Mouse (Mus musculus) E14TG2a.4 (cell line): Measurements from ENCODE around the gene Pomgnt1.

Experiments
- H3K27me3 ChIP-seq: 2 replicates; pipeline ENCODE4 v1.6.1; 2014; ENCODE audit warnings: low read length, control low read depth; ENCODE audit not compliant: insufficient read depth
- H3K36me3 ChIP-seq: 2 replicates; pipeline ENCODE4 v1.6.1; 2014; ENCODE audit warnings: low read length, control low read depth; ENCODE audit not compliant: insufficient read depth
- H3K4me1 ChIP-seq: replicated peaks from 2 replicates; pipeline ENCODE4 v1.6.1; 2014; ENCODE audit warnings: low read depth, low read length, control low read depth
- H3K4me3 ChIP-seq: replicated peaks from 2 replicates; pipeline ENCODE4 v1.5.1; 2014; ENCODE audit warnings: mild to moderate bottlenecking, low read length
- H3K9me3 ChIP-seq: 2 replicates; pipeline ENCODE4 v1.6.1; 2014; ENCODE audit warnings: low read length, control low read depth
- CTCF ChIP-seq: conservative IDR thresholded peaks from 2 replicates; pipeline ENCODE4 v1.5.1; 2014; ENCODE audit warnings: low read length
- NANOG ChIP-seq: IDR thresholded peaks from 2 replicates; pipeline ENCODE4 v1.6.1; 2014; ENCODE audit warnings: borderline replicate concordance, low read length, mixed read lengths
- POU5F1 ChIP-seq: IDR thresholded peaks from 2 replicates; pipeline ENCODE4 v1.6.1; 2014; ENCODE audit warnings: low read length, borderline replicate concordance

Gene Pomgnt1

DNA sequence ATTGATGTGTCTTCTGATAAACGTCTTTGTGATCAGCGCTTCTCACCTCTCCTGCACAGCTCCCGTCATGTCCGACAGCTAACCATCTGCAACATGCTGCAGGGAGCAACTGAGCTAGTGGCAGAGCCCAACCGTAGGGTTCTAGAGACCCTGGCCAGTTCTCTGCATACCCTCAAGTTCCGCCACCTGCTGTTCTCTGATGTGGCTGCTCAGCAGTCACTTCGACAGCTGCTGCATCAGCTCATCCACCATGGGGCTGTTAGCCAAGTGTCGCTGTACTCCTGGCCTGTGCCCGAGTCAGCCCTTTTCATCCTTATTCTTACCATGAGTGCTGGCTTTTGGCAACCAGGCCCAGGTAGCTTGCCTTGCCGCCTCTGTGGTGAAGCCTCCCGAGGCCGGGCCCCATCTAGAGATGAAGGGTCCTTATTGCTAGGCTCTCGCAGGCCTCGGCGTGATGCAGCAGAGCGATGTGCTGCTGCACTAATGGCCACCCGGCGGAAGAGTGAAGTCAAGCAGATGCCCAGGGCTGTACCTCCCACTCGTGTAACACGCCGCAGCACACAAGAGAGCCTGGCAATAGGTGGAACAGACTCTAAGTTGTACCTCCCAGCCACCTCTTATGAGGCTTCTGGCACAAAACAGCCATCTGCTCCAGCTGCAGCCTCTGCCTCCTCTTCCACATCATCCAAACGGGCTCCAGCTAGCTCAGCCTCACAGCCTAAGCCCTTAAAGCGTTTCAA, 35.0 kb upstream of the Pomgnt1 start:
- Histone ChIP-seq H3K36me3 (peaks cover 64% of the 10 kb centered on the region), H3K27me3 (no peaks in the 10 kb centered on the region), H3K9me3 (no peaks in the 10 kb centered on the region), H3K4me1 (peaks cover 20% of the 10 kb centered on the region), H3K4me3 (peak overlapping the region; percentile 51)
- TF ChIP-seq CTCF, result no peak
- TF ChIP-seq NANOG, result no peak
- TF ChIP-seq POU5F1, result no peak

DNA sequence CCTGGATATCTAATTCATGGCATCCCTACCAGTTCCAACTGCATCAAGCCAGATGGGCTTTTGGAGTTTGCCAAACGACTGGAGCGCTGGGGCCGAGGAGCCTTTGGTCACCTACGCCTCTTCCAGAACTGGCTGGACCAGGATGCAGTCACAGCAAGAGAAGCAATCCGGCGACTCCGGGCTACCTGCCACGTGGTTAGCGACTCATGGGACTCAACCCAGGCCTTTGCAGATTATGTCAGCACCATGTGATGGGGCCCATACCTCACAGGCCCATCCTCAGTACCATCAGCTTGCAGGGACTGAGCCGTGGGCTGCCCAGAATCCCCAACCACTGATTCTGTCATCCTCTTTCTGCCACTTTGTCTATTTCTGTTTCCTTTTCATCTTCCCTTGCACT, 27.3 kb upstream of the Pomgnt1 start:
- Histone ChIP-seq H3K36me3 (peaks cover 99% of the 10 kb centered on the region), H3K9me3 (no peaks in the 10 kb centered on the region), H3K4me3 (no peak overlapping the region), H3K4me1 (no peaks in the 10 kb centered on the region), H3K27me3 (no peaks in the 10 kb centered on the region)
- TF ChIP-seq POU5F1 (no peak), CTCF (no peak), NANOG (no peak)

- no peaks in the 10 kb centered on the region for H3K9me3 ChIP-seq
- TF ChIP-seq CTCF, result no peak
- no peak overlapping the region for H3K4me3 ChIP-seq
- H3K4me1 ChIP-seq, result no peaks in the 10 kb centered on the region
- H3K36me3 ChIP-seq, result peaks cover 99% of the 10 kb centered on the region
- no peaks in the 10 kb centered on the region for H3K27me3 ChIP-seq
Observed at GRCm38 (mm10) chr4:116097211-116097610, 26.4 kb upstream of the Pomgnt1 start.

GRCm38 (mm10) chr4:116100959-116101358, 22.7 kb upstream of the Pomgnt1 start:
- Histone ChIP-seq H3K36me3 (peaks cover 100% of the 10 kb centered on the region), H3K4me3 (no peak overlapping the region), H3K27me3 (no peaks in the 10 kb centered on the region), H3K4me1 (no peaks in the 10 kb centered on the region), H3K9me3 (no peaks in the 10 kb centered on the region)
- TF ChIP-seq CTCF (no peak), NANOG (no peak), POU5F1 (no peak)

DNA sequence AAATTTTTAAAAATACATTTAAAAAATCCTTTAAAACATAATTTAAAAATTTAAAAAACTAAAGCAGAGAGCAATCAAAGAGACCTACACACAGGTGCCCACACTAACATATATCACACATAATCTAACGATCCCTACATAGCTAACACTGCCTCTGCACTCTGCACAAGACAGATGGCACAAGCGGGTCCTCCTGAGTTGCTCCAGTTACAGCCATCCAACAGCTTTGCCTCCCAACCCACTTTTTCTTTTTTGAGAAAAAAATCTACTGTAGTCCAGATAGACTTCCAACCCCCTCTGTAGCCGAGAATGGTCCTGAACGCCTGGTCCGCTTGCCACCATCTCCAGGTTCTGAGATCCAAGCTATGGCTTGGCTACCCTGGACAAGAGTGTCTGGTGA, 18.4 kb upstream of the Pomgnt1 start:
- Histone ChIP-seq H3K9me3 (no peaks in the 10 kb centered on the region), H3K27me3 (no peaks in the 10 kb centered on the region), H3K4me3 (no peak overlapping the region), H3K36me3 (peaks cover 94% of the 10 kb centered on the region), H3K4me1 (no peaks in the 10 kb centered on the region)
- TF ChIP-seq POU5F1 (no peak), CTCF (no peak), NANOG (no peak)

- Histone ChIP-seq H3K27me3 (no peaks in the 10 kb centered on the region), H3K9me3 (no peaks in the 10 kb centered on the region), H3K4me1 (peaks cover 4% of the 10 kb centered on the region; the same call in 1 of the 2 replicates), H3K36me3 (peaks cover 91% of the 10 kb centered on the region), H3K4me3 (no peak overlapping the region)
- TF ChIP-seq POU5F1 (no peak), NANOG (no peak), CTCF (no peak)
Observed at GRCm38 (mm10) chr4:116110695-116111094, 12.9 kb upstream of the Pomgnt1 start.

GRCm38 (mm10) chr4:116111486-116111885, 12.2 kb upstream of the Pomgnt1 start:
- no peaks in the 10 kb centered on the region for H3K9me3 ChIP-seq
- H3K36me3 ChIP-seq, result peaks cover 91% of the 10 kb centered on the region
- no peak overlapping the region for H3K4me3 ChIP-seq
- H3K27me3 ChIP-seq, result no peaks in the 10 kb centered on the region
- no peak for TF ChIP-seq NANOG
- TF ChIP-seq POU5F1, result no peak
- TF ChIP-seq CTCF, result no peak
- H3K4me1 ChIP-seq, result peaks cover 4% of the 10 kb centered on the region; the same call in 1 of the 2 replicates

DNA sequence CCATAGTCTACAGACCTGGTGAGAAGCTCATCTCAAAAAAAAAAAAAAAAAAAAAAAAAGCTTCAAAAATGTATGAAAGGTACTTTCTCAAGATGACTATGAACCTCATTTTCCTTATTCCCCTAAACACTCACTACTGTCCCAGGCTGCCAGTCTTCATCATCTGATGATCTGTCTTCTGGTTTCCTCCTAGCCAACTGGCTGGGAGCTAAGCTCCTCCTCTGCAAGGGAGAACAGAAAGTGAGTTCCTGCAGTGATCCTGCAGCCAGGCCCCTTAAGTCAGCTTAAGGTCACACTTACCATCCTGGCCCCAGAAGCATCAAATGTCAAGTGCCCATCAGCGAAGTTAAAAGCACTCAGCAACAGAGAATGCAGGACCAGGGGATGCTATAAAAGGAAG, 878 bp upstream of the Pomgnt1 start:
- TF ChIP-seq POU5F1 (no peak), NANOG (no peak), CTCF (no peak)
- Histone ChIP-seq H3K4me3 (peak overlapping the region; percentile 94), H3K9me3 (no peaks in the 10 kb centered on the region), H3K36me3 (peaks cover 39% of the 10 kb centered on the region), H3K27me3 (no peaks in the 10 kb centered on the region), H3K4me1 (peaks cover 60% of the 10 kb centered on the region)

DNA sequence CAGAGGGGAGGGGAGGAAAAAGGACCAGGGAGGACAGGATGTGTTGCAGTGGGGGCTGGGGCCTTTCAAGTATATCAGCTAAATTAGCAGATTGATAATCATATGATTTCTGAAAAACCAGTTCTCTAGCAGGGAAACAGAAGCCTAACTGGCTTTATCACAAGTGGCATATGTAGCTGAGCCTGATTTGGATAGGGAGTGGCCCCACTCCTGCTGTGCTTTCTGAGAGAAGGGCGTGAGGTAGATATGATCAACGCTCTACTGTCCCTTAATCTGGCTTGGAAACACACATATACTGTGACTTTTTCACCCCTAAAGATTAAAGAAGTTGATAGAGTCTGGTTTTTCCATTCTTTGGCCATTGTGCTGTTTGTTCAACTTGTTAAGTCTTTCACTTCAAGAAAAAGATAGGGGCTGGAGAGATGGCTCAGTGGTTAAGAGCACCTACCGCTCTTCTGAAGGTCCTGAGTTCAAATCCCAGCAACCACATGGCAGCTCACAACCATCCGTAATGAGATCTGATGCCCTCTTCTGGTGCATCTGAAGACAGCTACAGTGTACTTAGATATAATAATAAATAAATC, 2.3 kb downstream of the Pomgnt1 start:
- no peak for TF ChIP-seq NANOG
- TF ChIP-seq CTCF, result no peak
- no peak for TF ChIP-seq POU5F1
- Histone ChIP-seq H3K4me1 (peaks cover 72% of the 10 kb centered on the region), H3K4me3 (no peak overlapping the region), H3K27me3 (no peaks in the 10 kb centered on the region), H3K9me3 (no peaks in the 10 kb centered on the region), H3K36me3 (peaks cover 20% of the 10 kb centered on the region)
